Mouse (Mus musculus): ENCODE results near the gene Hist1h3g. TPM values are rescaled to one million over a fixed set of nuclear protein-coding genes. Genes with fewer than 3 reads are reported as not detected.

The Hist1h3g gene
- total RNA-seq, 2 experiments from 2014 or later: 5.8 to 6.2 TPM

DNA sequence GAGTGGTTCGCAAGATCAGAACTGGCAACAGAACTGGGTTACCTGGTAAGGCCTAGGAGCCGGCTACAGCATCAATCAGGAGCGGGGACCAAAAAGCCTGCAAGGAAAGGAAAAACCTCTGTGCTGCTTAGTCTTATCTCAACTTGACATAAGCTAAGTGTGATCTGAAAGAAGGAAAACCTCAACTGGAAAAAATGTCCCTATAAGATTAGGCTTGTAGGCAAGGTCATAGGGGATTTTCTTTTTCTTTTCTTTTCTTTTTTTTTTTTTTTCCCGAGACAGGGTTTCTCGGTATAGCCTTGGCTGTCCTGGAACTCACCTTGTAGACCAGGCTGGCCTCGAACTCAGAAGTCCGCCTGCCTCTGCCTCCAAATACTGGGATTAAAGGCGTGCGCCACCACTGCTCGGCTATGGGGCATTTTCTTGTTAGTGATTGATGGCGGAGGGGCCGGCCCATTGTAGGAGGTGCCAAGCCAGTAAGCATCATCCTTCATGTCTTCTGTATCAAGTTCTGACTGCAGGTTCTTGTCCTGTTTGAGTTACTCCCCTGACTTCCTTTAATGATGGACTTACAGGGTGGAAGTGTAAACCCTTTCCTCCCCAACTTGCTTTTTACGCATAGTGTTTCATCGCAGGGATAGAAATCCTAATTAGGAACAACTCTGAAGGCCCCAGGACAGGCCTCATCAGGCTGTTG, 28.3 kb upstream of the Hist1h3g start:
- no peak for DNase-seq (ENCODE audit: low spot score in 2 of 2)
- intact Hi-C loops (cut with DNase I): no loop called here

DNA sequence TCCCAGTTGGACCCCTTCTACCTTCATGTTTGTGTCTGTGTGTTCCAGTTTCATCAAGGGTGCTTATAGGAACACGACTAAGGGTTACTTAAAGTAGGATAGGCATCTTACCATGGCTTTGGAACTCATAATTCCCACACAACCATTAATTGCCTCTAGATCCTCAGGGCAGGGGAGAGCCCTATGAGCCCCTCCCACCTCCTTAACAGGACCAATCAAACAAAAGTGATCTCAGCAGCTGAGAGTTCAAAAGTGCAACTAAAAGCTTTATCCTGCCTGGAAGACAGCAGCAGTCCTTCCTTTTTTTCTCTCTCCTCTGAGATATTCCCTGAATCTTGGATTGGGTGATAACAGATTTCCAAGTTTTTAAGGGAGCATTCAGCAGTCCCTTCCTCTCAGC, 25.1 kb upstream of the Hist1h3g start:
- intact Hi-C loops (cut with DNase I): loop anchor here (10.0 kb wide), 1 partner anchor 1565 kb away; the partner anchor contains the start of gene Zfp184

DNA sequence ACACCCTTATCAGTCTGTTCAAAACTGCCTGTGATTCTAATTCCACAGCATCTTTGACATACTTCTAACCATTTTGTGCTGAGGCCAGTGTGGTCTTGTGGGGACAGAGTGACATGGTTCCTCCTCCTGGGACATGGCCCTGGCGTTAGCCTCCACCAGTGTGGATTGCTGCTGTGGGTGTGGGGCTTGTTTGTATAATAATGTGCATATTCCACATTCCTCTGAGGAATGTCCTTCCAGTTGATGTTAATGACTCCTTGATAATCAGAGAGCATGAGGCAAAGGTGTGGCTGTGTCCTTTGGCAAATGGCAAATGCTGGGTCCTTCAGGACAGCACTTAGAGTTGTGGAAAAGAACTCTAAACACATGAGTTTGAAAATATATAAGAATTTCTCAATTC, 21.7 kb upstream of the Hist1h3g start:
- DNase-seq (ENCODE audit: low spot score in 2 of 2): no peak
- intact Hi-C loops (cut with DNase I): loop anchor here (10.0 kb wide), 1 partner anchor 1569 kb away; the partner anchor contains the start of gene Zfp184

More for the DNA sequence above, 25.1 kb upstream of the Hist1h3g start:
- DNase-seq (ENCODE audit: low spot score in 2 of 2): no peak

DNA sequence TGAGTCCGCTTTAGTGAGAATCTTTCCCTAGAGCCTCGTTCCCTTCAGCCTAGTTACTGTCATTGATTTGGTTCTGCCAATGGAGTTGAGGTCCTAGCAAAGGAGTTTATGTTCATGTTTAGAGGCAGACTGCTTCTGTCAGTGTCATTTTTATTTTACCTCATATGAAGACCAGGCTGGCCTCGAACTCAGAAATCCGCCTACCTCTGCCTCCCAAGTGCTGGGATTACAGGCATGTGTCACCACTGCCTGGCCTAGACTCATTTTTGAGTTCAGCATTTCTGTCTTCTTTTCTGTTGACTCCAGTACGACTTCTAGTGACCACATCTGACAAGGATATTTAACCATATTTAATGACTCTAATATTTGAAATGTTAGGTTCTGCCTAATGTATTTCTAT, 19.9 kb upstream of the Hist1h3g start:
- intact Hi-C loops (cut with DNase I): loop anchor here (5.0 to 10.0 kb wide), 3 partner anchors 208 to 1570 kb away; partner anchors contain the start of gene Zfp184
- no peak for DNase-seq (ENCODE audit: low spot score in 2 of 2)

DNA sequence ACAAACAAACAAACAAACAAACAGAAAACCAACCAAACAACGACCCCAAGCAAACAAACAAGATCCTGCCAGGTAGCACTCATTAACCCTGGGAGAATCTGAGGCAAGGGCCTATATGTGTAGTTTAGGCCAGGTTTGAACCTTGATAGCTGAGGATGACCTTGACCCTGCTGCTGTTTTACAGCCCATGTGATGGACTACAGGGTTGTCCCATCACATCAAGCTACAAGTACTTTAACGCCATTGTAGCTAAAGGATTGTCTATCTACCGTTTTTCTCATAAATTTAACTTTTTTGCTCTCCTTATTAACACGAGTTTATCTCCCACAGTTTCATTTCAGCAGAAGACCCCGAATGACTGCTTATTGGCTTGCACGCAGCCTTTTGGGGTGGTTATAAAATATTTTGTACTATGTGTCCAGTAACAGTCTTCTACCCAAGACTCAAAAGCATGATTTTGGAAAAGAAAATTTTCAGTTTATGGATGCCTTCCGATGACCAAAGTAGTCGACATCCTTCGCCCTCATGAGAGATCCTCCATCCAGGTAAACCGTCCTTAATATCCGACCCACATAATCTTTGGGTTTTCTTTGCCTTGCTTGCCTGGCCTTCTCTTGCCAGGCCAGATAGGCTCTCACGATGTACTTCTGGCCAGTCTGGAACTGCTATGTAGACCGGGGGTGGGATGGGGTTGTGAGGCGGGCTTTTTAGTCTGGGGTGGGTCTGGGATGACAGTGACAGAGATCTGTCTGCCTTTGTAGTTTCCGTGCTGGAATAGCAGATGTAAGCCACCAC, 19.2 kb upstream of the Hist1h3g start:
- intact Hi-C loops (cut with DNase I): loop anchor here (2.0 to 10.0 kb wide), 4 partner anchors 79 to 1571 kb away; partner anchors contain the start of gene Zfp184
- DNase-seq (ENCODE audit: low spot score in 2 of 2): no peak

DNA sequence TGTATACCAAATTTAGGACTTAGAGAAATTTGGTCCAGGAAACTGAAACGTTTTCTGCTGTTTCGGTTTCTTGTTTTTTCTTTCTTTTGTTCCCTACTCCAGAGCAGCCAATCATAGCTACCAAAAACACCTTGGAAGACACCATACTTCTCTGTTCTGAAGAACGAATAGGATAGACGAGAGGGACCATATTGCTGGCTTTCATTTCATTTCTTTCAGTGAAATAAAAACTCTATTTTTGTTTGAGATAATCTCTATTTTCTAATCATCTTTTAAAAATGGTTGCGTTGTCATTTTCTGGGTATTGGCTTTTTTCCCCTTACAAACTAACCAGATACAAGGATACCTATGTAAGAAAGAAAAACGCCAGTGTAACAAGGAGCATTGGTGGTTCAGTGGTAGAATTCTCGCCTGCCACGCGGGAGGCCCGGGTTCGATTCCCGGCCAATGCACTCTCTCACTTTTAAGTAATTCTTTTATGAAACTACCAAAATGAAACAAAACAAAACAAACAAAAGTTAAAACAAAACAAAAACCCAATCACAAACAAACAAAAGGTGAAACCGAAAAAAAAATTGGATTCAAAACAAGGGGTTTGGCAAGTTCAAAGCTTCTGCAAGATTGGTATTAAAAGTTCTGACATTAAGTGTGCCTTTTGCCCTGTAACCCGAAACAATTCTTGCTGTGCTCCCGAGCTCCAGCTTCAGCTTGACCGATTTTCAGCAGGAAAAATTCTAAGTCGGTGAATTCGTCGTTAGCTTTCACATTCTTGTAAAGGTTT, 18.2 kb upstream of the Hist1h3g start:
- intact Hi-C loops (cut with DNase I): loop anchor here (2.0 to 10.0 kb wide), 4 partner anchors 80 to 1572 kb away; partner anchors contain the start of gene Zfp184
- DNase-seq (ENCODE audit: low spot score in 2 of 2): peak; percentile 61 to 84

DNA sequence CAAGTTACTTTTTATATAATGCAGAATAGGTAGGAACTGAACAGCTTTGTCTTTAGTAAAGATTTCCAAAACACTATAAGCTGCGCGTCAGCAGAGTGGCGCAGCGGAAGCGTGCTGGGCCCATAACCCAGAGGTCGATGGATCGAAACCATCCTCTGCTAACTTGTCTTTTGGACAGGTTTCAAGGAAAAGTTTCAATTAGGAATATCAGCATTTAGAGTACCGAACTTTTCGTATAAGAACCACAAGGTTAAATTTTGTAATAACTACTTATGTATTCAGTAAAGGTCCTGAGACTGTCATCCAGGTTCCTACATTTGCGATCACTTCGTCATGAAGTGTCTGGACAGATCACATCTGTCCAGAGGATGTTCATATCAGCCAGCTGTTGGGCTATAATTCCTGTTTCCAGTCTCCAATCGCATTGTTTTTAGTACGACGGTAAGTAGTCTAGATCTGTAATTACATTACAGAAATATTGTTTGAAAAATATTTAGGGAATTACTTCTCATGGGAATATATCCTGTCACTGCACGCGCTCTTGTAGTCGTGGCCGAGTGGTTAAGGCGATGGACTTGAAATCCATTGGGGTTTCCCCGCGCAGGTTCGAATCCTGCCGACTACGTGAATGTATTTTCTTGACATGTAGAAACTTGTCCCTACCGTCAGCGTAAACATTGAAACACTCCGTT, 17.5 kb upstream of the Hist1h3g start:
- intact Hi-C loops (cut with DNase I): loop anchor here (2.0 to 10.0 kb wide), 5 partner anchors 81 to 1573 kb away; partner anchors contain the start of gene Zfp184
- peak; percentile 91 to 96 for DNase-seq (ENCODE audit: low spot score in 2 of 2)

DNA sequence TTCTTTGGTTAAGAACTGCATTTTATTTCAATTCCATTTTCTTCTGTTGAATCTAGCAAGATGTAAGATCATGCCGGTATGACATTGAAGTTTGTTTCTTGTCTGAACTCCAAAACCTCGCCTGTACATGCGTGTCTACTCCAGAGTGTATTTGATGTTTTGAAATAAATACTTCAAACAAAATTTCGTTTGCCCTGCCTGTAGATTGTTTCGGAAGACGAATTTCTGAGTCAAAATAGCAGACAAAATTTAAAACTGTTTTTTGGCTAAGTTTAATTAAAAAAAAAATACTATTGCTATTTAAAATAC, 17.0 kb upstream of the Hist1h3g start:
- intact Hi-C loops (cut with DNase I): loop anchor here (2.0 to 10.0 kb wide), 4 partner anchors 87 to 1573 kb away; partner anchors contain the start of gene Zfp184
- no peak for DNase-seq (ENCODE audit: low spot score in 2 of 2)

DNA sequence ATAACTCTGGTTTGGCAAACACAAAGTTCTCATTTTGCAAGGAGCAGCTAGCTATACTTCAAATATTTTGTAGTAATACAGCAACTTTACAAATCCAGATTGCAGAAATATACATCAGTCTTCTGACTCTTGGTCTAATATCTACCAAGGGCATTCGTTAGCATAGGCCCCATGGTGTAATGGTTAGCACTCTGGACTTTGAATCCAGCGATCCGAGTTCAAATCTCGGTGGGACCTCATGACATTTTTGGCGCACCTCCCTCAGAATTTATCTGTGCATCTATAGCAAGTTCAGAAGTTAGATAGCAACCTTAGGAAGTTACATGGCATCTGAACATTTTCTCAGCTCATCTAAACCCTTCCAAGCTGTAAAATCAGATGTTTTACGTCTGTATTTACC, 16.3 kb upstream of the Hist1h3g start:
- intact Hi-C loops (cut with DNase I): loop anchor here (1.0 to 10.0 kb wide), 5 partner anchors 69 to 1574 kb away; partner anchors contain the start of gene Zfp184
- peak; percentile 82 to 90 for DNase-seq (ENCODE audit: low spot score in 2 of 2)

DNA sequence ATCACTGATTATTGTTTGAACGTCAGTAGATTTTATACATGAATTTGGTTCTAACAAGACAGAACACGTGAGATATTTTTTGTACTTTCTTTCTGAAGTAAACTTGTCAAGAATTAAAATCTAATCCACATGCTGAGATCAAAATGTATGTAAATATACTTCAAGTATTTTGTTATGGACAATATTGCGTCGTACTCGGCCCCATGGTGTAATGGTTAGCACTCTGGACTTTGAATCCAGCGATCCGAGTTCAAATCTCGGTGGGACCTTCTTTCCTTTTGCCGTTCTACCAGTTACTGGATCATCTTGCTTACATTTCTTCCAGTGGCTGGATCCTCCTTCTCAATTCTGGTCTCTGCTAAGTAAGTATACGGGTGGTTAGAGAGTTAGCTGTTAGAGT, 15.8 kb upstream of the Hist1h3g start:
- peak; percentile 84 to 89 for DNase-seq (ENCODE audit: low spot score in 2 of 2)
- intact Hi-C loops (cut with DNase I): loop anchor here (1.0 to 10.0 kb wide), 5 partner anchors 69 to 1575 kb away; partner anchors contain the start of gene Zfp184

DNA sequence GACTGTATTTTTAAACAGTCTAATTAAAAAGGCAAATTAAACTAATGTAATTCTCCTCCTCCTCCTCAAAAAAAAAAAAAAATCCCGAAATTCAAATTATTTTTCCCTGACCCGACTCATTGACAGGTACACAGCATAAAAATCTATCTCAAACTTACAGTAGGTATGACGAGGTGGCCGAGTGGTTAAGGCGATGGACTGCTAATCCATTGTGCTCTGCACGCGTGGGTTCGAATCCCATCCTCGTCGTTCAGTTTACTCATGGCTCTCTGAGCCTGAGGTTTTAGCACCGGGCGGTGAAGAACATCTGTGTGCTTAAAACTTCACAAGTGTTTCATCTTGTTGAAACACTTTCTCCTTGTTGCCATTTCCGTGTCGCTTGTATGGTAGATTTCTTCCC, 13.5 kb upstream of the Hist1h3g start:
- peak; percentile 66 to 86 for DNase-seq (ENCODE audit: low spot score in 2 of 2)
- intact Hi-C loops (cut with DNase I): no loop called here

DNA sequence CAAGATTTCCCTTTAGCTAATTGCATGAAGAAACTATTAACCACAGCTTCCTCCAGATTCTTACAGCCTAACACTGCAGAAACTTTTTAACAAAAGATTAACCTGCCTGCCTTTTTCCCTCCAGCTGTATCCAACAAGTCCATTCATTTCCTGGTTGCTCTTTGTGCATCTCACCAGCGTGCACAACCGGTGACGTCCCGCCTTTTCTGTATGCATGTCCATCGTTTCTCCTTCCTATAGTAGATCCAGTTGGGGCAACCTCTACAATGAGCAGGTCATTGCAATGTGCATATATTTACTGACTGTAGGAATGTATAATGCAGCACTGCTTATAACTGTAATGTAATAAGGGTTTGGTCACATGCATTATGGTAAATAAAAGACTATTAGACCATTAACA, 11.2 kb upstream of the Hist1h3g start:
- intact Hi-C loops (cut with DNase I): loop anchor here (2.0 kb wide), 1 partner anchor 91 kb away; no protein-coding TSS in a partner anchor
- DNase-seq (ENCODE audit: low spot score in 2 of 2): no peak

DNA sequence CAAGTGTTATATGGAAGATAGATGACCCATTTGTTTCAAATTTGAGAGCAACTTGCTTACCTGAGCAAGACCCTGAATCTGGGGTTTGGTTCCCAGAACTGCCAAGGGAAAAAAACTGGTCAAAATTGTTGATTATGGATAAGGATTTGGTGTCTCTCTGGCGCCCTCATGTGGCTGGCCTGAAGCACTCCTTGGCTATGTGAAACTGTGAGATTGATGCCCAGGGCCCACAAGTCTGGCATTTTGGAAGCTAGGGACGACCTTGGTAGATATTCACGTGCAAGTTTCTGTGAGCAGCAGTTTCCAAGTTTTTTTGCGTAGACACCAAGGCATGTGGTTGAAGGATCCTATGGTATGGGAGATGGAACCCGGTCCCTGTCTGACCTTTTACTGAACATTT, 10.6 kb upstream of the Hist1h3g start:
- intact Hi-C loops (cut with DNase I): loop anchor here (2.0 kb wide), 1 partner anchor 92 kb away; no protein-coding TSS in a partner anchor
- DNase-seq (ENCODE audit: low spot score in 2 of 2): peak; percentile 66 to 72

DNA sequence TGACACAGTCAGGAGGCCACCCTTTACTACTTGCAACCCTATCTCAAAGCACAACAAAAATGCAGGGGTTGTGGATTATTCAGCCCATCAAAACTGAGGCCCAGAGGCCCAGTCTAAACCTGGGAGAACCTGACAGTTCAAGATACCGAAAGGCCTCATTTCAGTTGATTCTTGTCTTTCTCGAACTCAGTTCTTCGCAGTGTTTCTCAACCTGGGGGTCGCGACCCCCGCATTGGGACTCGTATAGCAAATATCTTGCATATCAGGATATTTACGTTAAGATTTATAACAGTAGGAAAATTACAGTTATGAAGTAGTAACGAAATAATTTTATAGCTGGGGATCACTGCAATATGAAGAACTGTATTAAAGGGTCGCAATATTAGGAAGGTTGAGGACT, 9.3 kb upstream of the Hist1h3g start:
- intact Hi-C loops (cut with DNase I): loop anchor here (2.0 kb wide), 1 partner anchor 93 kb away; no protein-coding TSS in a partner anchor
- DNase-seq (ENCODE audit: low spot score in 2 of 2): no peak

DNA sequence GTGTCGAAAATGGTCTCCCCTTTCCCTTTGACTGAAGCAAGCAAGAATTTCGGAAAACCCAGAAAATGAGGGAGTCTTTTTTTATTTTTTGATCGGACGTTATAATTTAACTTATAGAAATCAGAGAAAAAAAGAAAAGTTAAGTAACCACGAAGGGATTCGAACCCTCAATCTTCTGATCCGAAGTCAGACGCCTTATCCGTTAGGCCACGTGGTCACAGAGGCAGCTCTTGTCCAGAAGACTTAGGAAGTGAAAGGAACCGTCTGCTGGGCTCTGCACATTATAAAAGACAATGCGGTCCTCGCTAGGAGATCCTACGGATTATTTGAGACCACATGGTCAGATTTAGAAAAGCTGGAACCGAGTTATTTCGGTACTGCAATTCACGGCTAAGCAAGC, 8.9 kb upstream of the Hist1h3g start:
- peak; percentile 95 to 97 for DNase-seq (ENCODE audit: low spot score in 2 of 2)
- intact Hi-C loops (cut with DNase I): no loop called here

DNA sequence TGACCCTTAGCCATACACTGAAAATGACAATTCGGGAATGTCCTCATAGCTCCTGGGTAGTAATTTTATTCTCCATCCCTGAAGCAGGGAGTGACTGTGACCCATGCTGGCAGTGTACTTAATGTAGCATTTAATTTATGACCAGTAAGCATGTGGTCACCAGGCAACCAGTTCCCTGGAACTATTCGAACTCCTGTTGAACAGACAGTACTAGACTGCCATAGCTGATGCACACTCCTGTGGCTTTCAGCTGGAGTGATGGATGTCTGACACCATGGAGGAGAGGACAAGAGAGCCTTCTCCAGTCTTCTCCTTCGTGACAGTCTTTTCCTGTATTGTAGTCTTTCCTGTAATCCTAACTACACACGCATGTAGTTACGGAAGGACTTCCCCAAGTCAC, 6.2 kb upstream of the Hist1h3g start:
- intact Hi-C loops (cut with DNase I): no loop called here

DNA sequence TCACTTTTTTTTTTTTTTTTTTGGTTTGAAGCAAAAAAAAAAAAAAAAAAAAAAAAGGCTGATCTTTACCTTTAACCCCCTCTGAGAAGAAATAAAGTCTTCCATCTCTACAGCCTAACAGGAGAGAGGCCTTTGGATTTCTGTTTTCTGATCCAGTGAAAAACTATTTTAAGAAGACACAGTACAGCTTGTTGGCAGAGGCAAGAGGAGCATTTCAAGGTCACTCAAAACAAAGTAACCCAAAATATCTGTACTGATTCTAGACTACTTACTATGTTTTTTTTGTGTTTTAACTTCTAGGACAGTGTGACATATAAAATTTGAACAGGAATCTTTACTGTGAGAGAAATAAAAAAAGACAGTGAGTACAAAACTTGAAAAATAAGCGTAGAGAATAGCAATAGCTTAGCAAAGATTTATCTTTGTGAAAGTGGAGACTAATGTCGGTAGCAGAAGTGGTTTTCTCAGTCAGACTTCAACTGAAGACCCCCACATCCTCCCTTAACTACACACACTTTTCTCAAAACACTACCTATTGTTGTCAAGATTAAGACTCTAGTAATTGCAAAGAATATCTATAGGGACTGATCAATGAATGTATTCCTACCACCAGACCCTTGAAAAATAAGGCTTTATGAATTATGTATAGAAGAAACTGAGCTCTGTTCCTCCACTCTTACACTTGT, 5.6 kb upstream of the Hist1h3g start:
- intact Hi-C loops (cut with DNase I): loop anchor here (5.0 to 10.0 kb wide), 2 partner anchors 1487 to 1815 kb away; partner anchors contain the start of genes Hist1h2ag, Hist1h2ai, Hist1h2bj and Hist1h2bl
- no peak for DNase-seq (ENCODE audit: low spot score in 2 of 2)

More for the DNA sequence above, 6.2 kb upstream of the Hist1h3g start:
- no peak for DNase-seq (ENCODE audit: low spot score in 2 of 2)
